Mouse (Mus musculus) embryonic facial prominence, embryonic 13.5 days (tissue): ENCODE results near the gene Hsp90aa1. TPM values are rescaled to one million over a fixed set of nuclear protein-coding genes. Genes with fewer than 3 reads are reported as not detected.

Experiments used
- ATAC-seq: fragments of 200-750 bp; cut with Nextera tagmentation; 2 replicates; pipeline ENCODE4 v1.8.0; 2017; ENCODE audit warnings: low read depth; ENCODE audit not compliant: insufficient number of reproducible peaks, insufficient read depth, low FRiP score, low TSS enrichment
- H3K27ac ChIP-seq: fragments of 300-500 bp; sonication (generic); 2 replicates; pipeline ENCODE4 v1.5.1; 2015; ENCODE audit warnings: moderate library complexity, mild to moderate bottlenecking, inconsistent platforms
- H3K27me3 ChIP-seq: fragments of 300-500 bp; sonication (generic); 2 replicates; pipeline ENCODE4 v1.6.1; 2015; ENCODE audit warnings: mild to moderate bottlenecking, inconsistent platforms
- H3K36me3 ChIP-seq: fragments of 300-500 bp; sonication (generic); 2 replicates; pipeline ENCODE4 v1.6.1; 2015; ENCODE audit warnings: mild to moderate bottlenecking, inconsistent platforms
- H3K4me1 ChIP-seq: fragments of 300-500 bp; sonication (generic); 2 replicates; pipeline ENCODE4 v1.6.1; 2015; ENCODE audit warnings: inconsistent platforms
- H3K4me2 ChIP-seq: fragments of 300-500 bp; sonication (generic); 2 replicates; pipeline ENCODE4 v1.6.1; 2015; ENCODE audit warnings: moderate library complexity, mild to moderate bottlenecking, inconsistent platforms
- H3K4me3 ChIP-seq: fragments of 300-500 bp; sonication (generic); 2 replicates; pipeline ENCODE4 v1.5.1; 2015; ENCODE audit warnings: mild to moderate bottlenecking, inconsistent platforms
- H3K9ac ChIP-seq: fragments of 300-500 bp; sonication (generic); 2 replicates; pipeline ENCODE4 v1.6.1; 2015; ENCODE audit warnings: mild to moderate bottlenecking, inconsistent platforms
- H3K9me3 ChIP-seq: fragments of 300-500 bp; sonication (generic); 2 replicates; pipeline ENCODE4 v1.6.1; 2016; ENCODE audit warnings: inconsistent platforms
- WGBS: fragments of 180-500 bp; shearing (Covaris S2); methylation state at CpG from one replicate; pipeline ENCODE4 v1.1.7; 2015; ENCODE audit warnings: mixed read lengths; 5-methylcytosine and 5-hydroxymethylcytosine counted together
- microRNA-seq: library from miRNA; unstranded; fragments of <30 nt; microRNA quantifications from one replicate; pipeline ENCODE4, GENCODE M21; 2016
- polyA plus RNA-seq: library from polyadenylated mRNA; unstranded; fragments of >200 nt; fragmentation: Nextera tagmentation; extraction: Ambion mirVana; gene quantifications from 2 replicates; pipeline ENCODE4 v1.2.1, GENCODE M21; 2015

Hsp90aa1 gene
- polyA plus RNA-seq, 1 experiment from 2014 or later: 849 TPM

GRCm38 (mm10) chr12:110682561-110683299 lies 19.8 kb downstream of the Hsp90aa1 start, which contains the start of gene 1700001K19Rik:
1700001K19Rik (minus strand) TSS chr12:110682619.
- Histone ChIP-seq H3K4me3 (no peak within 1 kb of the TSS), H3K36me3 (0 out of 2 replicates have a peak, but pooled peaks cover 3% of the 10 kb centered on the region), H3K4me1 (peaks cover 4% of the 10 kb centered on the region; the same call in 1 of the 2 replicates), H3K4me2 (no peak within 1 kb of the TSS), H3K9ac (no peak within 1 kb of the TSS), H3K9me3 (no peaks in the 10 kb centered on the region), H3K27me3 (no peaks in the 10 kb centered on the region), H3K27ac (no peak within 1 kb of the TSS)
- WGBS: 74% methylated on average over 9 of the region's 9 CpGs
- ATAC-seq: no peak

GRCm38 (mm10) chr12:110681878-110682277 lies 20.6 kb downstream of the Hsp90aa1 start:
- Histone ChIP-seq H3K36me3 (0 out of 2 replicates have a peak, but pooled peaks cover 3% of the 10 kb centered on the region), H3K4me3 (no peak overlapping the region), H3K9ac (no peak overlapping the region), H3K4me1 (peaks cover 4% of the 10 kb centered on the region; the same call in 1 of the 2 replicates), H3K4me2 (no peak overlapping the region), H3K27me3 (no peaks in the 10 kb centered on the region), H3K27ac (no peak overlapping the region), H3K9me3 (no peaks in the 10 kb centered on the region)
- ATAC-seq: no peak
- WGBS: 65% methylated on average over 3 of the region's 3 CpGs

- H3K27me3 ChIP-seq: no peaks in the 10 kb centered on the region
- no peak overlapping the region for H3K4me3 ChIP-seq
- no peaks in the 10 kb centered on the region for H3K9me3 ChIP-seq
- no peak overlapping the region for H3K9ac ChIP-seq
- H3K36me3 ChIP-seq: no peaks in the 10 kb centered on the region
- no peak for ATAC-seq
- no peak overlapping the region for H3K27ac ChIP-seq
- WGBS: 45% methylated on average over 7 of the region's 7 CpGs
- no peak overlapping the region for H3K4me2 ChIP-seq
- peaks cover 4% of the 10 kb centered on the region; the same call in 1 of the 2 replicates for H3K4me1 ChIP-seq
Observed at GRCm38 (mm10) chr12:110681191-110681590, 21.3 kb downstream of the Hsp90aa1 start.

GRCm38 (mm10) chr12:110674243-110674642 lies 28.3 kb downstream of the Hsp90aa1 start:
- WGBS: 49% methylated on average over 5 of the region's 5 CpGs
- Histone ChIP-seq H3K9ac (no peak overlapping the region), H3K4me1 (no peaks in the 10 kb centered on the region), H3K27me3 (no peaks in the 10 kb centered on the region), H3K4me3 (no peak overlapping the region), H3K4me2 (no peak overlapping the region), H3K36me3 (peaks cover 15% of the 10 kb centered on the region), H3K27ac (no peak overlapping the region), H3K9me3 (no peaks in the 10 kb centered on the region)
- ATAC-seq: no peak

GRCm38 (mm10) chr12:110667466-110668077 lies 35.0 kb downstream of the Hsp90aa1 start:
- ATAC-seq: no peak
- Histone ChIP-seq H3K4me3 (no peak overlapping the region), H3K4me2 (no peak overlapping the region), H3K9ac (no peak overlapping the region), H3K9me3 (no peaks in the 10 kb centered on the region), H3K36me3 (peaks cover 81% of the 10 kb centered on the region), H3K27me3 (no peaks in the 10 kb centered on the region), H3K4me1 (no peaks in the 10 kb centered on the region), H3K27ac (no peak overlapping the region)
- WGBS: 85% methylated on average over 13 of the region's 13 CpGs

- Histone ChIP-seq H3K36me3 (peaks cover 99% of the 10 kb centered on the region), H3K4me1 (no peaks in the 10 kb centered on the region), H3K4me2 (no peak overlapping the region), H3K27ac (no peak overlapping the region), H3K9ac (no peak overlapping the region), H3K27me3 (no peaks in the 10 kb centered on the region), H3K4me3 (no peak overlapping the region), H3K9me3 (no peaks in the 10 kb centered on the region)
- WGBS: 91% methylated on average over 14 of the region's 14 CpGs
- no peak for ATAC-seq
Observed at GRCm38 (mm10) chr12:110661746-110662145, 40.8 kb downstream of the Hsp90aa1 start.

- Histone ChIP-seq H3K4me3 (no peak overlapping the region), H3K9ac (no peak overlapping the region), H3K27me3 (no peaks in the 10 kb centered on the region), H3K4me1 (no peaks in the 10 kb centered on the region), H3K4me2 (no peak overlapping the region), H3K36me3 (peaks cover 96% of the 10 kb centered on the region), H3K9me3 (no peaks in the 10 kb centered on the region), H3K27ac (no peak overlapping the region)
- ATAC-seq: no peak
- 98% methylated on average over 17 of the region's 17 CpGs for WGBS
Observed at GRCm38 (mm10) chr12:110651464-110651863, 51.1 kb downstream of the Hsp90aa1 start.

GRCm38 (mm10) chr12:110650241-110650641 lies 52.3 kb downstream of the Hsp90aa1 start:
- no peak overlapping the region for H3K27ac ChIP-seq
- no peak overlapping the region for H3K4me3 ChIP-seq
- H3K27me3 ChIP-seq: no peaks in the 10 kb centered on the region
- H3K9ac ChIP-seq: no peak overlapping the region
- peaks cover 96% of the 10 kb centered on the region for H3K36me3 ChIP-seq
- H3K4me1 ChIP-seq: no peaks in the 10 kb centered on the region
- 85% methylated on average over 8 of the region's 8 CpGs for WGBS
- ATAC-seq: no peak
- H3K9me3 ChIP-seq: no peaks in the 10 kb centered on the region
- H3K4me2 ChIP-seq: no peak overlapping the region

Small RNA genes lying within 50 kb of the gene (microRNA-seq; reads per million reads assigned to microRNA genes)
- not detected for gene Gm27299

Other genes with a start within 250 kb of the Hsp90aa1 start
- 56.9 and 62.3 TPM in 2 replicates for gene Dync1h1, start 101.3 kb downstream of the Hsp90aa1 start, polyA plus RNA-seq
- not detected in 2 replicates for gene 1700001K19Rik, start 20.1 kb downstream of the Hsp90aa1 start, polyA plus RNA-seq
- gene Wdr20, start 35.2 kb upstream of the Hsp90aa1 start, polyA plus RNA-seq: 27.6 and 31.5 TPM in 2 replicates
- 6.5 and 7.3 TPM in 2 replicates for gene Mok, start 138.2 kb upstream of the Hsp90aa1 start, polyA plus RNA-seq
- gene Zfp839, start 147.5 kb upstream of the Hsp90aa1 start, polyA plus RNA-seq: 7.7 and 8.7 TPM in 2 replicates
- 66.9 and 74.3 TPM in 2 replicates for gene Cinp, start 186.4 kb upstream of the Hsp90aa1 start, polyA plus RNA-seq
- gene Tecpr2, start 186.5 kb upstream of the Hsp90aa1 start, polyA plus RNA-seq: 5.0 and 5.4 TPM in 2 replicates